Mouse (Mus musculus) cerebellum, adult 2 months (tissue): ENCODE measurements around the gene Naa25. TPM values are rescaled to one million over a fixed set of nuclear protein-coding genes. Genes with fewer than 3 reads are reported as not detected.
"Not testable (repeated sequence)": the region's sequence is repeated elsewhere in the genome, so short reads cannot be mapped to it uniquely, and the experiment has no call there.

Experiments
- DNase-seq, 2 experiments: peaks; one replicate each; pipeline ENCODE4 v3.0.0; 2021
- H3K27ac ChIP-seq: fragments of 200-500 bp; 2 replicates; pipeline ENCODE4 v1.5.1; 2012; ENCODE audit warnings: low read length, control low read depth, inconsistent platforms; ENCODE audit not compliant: insufficient read depth
- H3K27me3 ChIP-seq: fragments of 200-500 bp; 2 replicates; pipeline ENCODE4 v1.6.1; 2012; ENCODE audit warnings: inconsistent platforms, mild to moderate bottlenecking, low read length, moderate library complexity; ENCODE audit not compliant: control insufficient read depth, insufficient read depth
- H3K4me1 ChIP-seq: fragments of 200-500 bp; 2 replicates; pipeline ENCODE4 v1.6.1; 2011; ENCODE audit warnings: low read length; ENCODE audit not compliant: control insufficient read depth, insufficient read depth
- H3K4me3 ChIP-seq: fragments of 200-500 bp; replicated peaks from 2 replicates; pipeline ENCODE3; 2011; ENCODE audit warnings: mild to moderate bottlenecking, low read depth, low read length, control low read depth; ENCODE audit not compliant: insufficient read depth
- CTCF ChIP-seq: fragments of 200-500 bp; IDR thresholded peaks from 2 replicates; pipeline ENCODE4 v1.5.1; 2011; ENCODE audit warnings: low read depth, mild to moderate bottlenecking, control low read depth, low read length, moderate library complexity, borderline replicate concordance; ENCODE audit not compliant: insufficient read depth
- POLR2A ChIP-seq: fragments of 200-500 bp; IDR thresholded peaks from 2 replicates; pipeline ENCODE4 v1.6.1; 2011; ENCODE audit warnings: low read length, control low read depth, borderline replicate concordance; ENCODE audit not compliant: insufficient read depth
- WGBS: fragments of 180-500 bp; shearing (Covaris S2); methylation state at CpG from one replicate; pipeline ENCODE4 v1.1.7; 2018; 5-methylcytosine and 5-hydroxymethylcytosine counted together
- polyA plus RNA-seq: library from polyadenylated mRNA; depleted of rRNA; stranded (reverse); fragments of >200 nt; gene quantifications from 2 replicates; pipeline ENCODE4 v1.2.3, GENCODE M21; 2012

Gene Naa25
- polyA plus RNA-seq, 1 experiment, result 19.6 TPM

GRCm38 (mm10) chr5:121374790-121375189 is 22.9 kb upstream of the Naa25 start:
- 84% methylated on average over 3 of the region's 3 CpGs for WGBS
- TF ChIP-seq CTCF, result no peak
- no peak for TF ChIP-seq POLR2A
- Histone ChIP-seq H3K4me3 (no peak overlapping the region), H3K27ac (no peak overlapping the region), H3K27me3 (no peaks in the 10 kb centered on the region), H3K4me1 (peaks cover 7% of the 10 kb centered on the region; the same call in 1 of the 2 replicates)
- DNase-seq, result no peak

DNA sequence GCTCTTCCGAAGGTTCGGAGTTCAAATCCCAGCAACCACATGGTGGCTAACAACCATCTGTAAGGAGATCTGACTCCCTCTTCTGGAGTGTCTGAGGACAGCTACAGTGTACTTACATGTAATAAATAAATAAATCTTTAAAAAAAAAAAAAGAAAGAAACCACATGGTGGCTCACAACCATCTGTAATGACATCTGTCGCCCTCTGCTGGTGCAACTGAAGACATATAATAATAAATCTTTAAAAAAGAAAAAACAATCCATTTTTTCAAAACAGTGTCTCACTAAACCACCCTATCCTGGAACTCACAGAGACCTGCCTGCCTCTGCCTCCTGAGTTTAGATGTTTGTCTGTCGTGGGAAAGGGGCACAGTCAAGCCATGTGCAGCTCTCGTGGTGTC is 20.8 kb upstream of the Naa25 start:
- not testable (repeated sequence) for H3K27me3 ChIP-seq, H3K4me1 ChIP-seq, H3K4me3 ChIP-seq, H3K27ac ChIP-seq
- WGBS, result 76% methylated on average over 5 of the region's 5 CpGs
- peak in 1 of 2 experiments; percentile 37 for DNase-seq

- WGBS, result 53% methylated on average over 13 of the region's 13 CpGs
- Histone ChIP-seq H3K4me3 (no peak overlapping the region), H3K27ac (no peak overlapping the region), H3K4me1 (peaks cover 22% of the 10 kb centered on the region), H3K27me3 (no peaks in the 10 kb centered on the region)
- DNase-seq, result no peak
- TF ChIP-seq POLR2A, result no peak
- TF ChIP-seq CTCF, result no peak
These were observed 19.0 kb upstream of the Naa25 start for GRCm38 (mm10) chr5:121378678-121379256.

- DNase-seq, result no peak
- Histone ChIP-seq H3K27me3 (no peaks in the 10 kb centered on the region), H3K27ac (no peak overlapping the region), H3K4me1 (peaks cover 23% of the 10 kb centered on the region), H3K4me3 (no peak overlapping the region)
- TF ChIP-seq POLR2A (no peak), CTCF (peak; percentile 24; the same call in 1 of the 2 replicates)
- 93% methylated on average over 2 of the region's 2 CpGs for WGBS
These were observed 17.0 kb upstream of the Naa25 start for GRCm38 (mm10) chr5:121380692-121381091.

DNA sequence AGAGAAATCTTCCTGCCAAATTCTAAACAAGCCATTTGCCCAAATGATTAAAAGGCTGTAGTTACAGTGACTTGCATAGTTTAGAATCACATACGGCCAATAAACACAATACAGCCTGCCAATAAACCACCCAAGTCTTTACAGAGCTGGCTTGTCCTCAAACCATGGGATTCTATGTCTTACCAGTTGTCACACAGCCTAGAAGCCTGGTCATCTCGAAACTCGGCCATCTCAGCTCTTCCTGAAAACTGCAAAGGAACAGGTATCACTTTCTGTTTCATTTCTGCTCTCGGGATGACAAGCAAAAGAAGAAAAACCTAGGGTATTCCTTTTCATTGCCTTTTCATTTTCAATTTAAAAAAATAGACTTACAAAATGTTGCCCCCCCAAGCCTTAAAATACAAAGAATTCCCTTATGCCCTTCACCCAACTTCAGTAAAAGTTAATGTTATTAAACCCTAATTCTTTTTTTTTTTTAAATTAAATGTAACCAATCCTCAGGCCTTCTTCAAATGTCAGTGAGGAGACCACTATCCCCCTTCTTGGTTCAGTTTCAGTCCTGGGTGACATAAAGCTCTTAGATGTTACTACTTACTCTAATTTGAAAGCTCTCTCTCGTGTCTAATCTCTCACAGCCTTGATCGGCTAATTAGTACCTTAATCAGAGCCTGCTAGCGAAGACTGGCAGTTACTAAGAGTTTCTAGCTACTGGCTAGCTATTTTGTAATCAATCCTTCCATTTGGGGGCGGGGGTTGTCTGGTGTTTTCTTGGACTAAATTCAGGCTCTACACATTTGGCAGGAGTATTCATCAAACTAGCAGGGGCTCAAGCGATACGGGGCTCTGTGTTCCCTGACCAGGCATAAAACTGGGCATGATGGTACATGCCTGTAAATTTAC is 13.6 kb upstream of the Naa25 start:
- H3K4me1 ChIP-seq, result peaks cover 16% of the 10 kb centered on the region
- 20% methylated on average over 10 of the region's 10 CpGs for WGBS
- peak overlapping the region; percentile 94 for H3K4me3 ChIP-seq
- TF ChIP-seq POLR2A (no peak), CTCF (no peak)
- H3K27ac ChIP-seq, result peak overlapping the region; percentile 90; the same call in 1 of the 2 replicates
- DNase-seq, result peak in 1 of 2 experiments; percentile 30
- no peaks in the 10 kb centered on the region for H3K27me3 ChIP-seq

- no peaks in the 10 kb centered on the region for H3K27me3 ChIP-seq
- TF ChIP-seq POLR2A (no peak), CTCF (no peak)
- H3K4me1 ChIP-seq, result peaks cover 16% of the 10 kb centered on the region
- H3K4me3 ChIP-seq, result peak overlapping the region; percentile 94
- H3K27ac ChIP-seq, result peak overlapping the region; percentile 90
- under 1% methylated on average over 47 of the region's 47 CpGs for WGBS
- DNase-seq, result peak in 1 of 2 experiments; percentile 72
These were observed 12.8 kb upstream of the Naa25 start for GRCm38 (mm10) chr5:121384757-121385460.

DNA sequence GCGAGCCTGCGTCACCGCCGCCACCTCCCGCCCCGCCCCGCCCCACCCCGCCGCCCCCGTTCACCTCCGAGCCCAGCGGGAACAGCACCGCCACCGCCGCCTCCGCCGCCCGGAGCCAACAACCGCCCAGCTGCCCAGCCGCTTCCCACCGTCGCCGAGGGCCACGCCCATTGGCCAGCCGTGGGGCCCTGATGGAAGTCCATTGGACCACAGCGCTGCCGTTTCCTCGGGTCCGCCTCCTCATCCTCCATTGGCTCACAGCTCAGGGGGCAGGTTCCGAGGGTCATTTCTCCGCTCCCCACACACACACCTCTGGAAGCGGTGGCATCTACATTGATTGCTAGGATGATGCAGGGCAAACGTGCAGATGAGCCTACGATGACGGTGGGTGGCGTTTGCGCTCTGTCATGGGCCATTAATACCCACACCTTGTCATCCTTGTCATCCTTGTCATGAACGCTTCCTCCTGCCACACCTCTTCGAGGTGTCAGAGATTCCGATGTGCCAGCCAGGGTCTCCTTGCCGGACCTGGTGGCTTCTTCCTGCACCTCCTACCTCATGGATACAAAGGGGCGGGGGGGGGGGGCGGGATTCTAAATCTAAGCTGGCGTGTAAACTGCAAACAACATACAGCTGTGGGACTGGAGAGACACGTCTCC is 12.1 kb upstream of the Naa25 start, which contains the start of gene Trafd1:
Gene Trafd1 (minus strand): TSS at position 172 of the 659 bp plus-strand sequence.
- Histone ChIP-seq H3K27ac (peak within 1 kb of the TSS; percentile 90), H3K27me3 (no peaks in the 10 kb centered on the region), H3K4me1 (peaks cover 16% of the 10 kb centered on the region), H3K4me3 (peak within 1 kb of the TSS; percentile 94)
- peak; percentile 95 to 97 for DNase-seq
- WGBS, result 1% methylated on average over 42 of the region's 45 CpGs
- no peak for TF ChIP-seq CTCF
- peak; percentile 61 for TF ChIP-seq POLR2A
